ENCODE assay signal across 21 mouse cellular contexts in the genomic region with DNA sequence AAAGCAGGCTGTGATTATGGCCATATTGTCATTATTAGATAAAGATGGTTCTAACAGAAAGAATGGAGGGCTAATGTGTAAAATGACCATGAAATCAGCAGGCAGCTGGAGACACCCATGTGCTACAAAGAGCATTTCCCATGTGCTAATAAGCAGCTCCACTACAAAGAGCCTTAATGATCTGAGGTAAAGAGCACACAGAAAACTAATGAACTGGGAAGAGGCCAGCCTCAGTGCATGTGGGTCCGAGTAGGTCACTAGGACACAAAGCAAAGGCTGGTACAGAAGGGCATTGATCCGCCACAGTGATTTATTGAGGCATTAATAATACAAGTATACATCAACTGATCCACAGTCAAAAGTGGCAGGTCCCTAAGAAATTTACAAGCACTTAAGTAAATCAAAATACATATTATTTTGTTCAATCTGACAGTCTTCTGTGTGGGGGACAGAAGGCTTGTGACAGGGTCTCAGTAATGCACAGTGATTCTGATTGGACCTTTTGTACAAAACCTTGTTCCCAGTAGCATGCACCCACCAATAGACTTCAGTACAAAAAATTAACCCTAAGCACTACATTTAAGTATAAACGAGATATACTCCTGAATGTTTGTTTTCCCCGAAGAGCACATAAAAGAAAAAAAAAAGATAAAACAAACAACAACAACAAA.
DNase-seq lines count a peak whose midpoint lies in the region; ATAC-seq and TF ChIP-seq lines count a peak whose summit lies in the region.
"Had no signal": no experiment of that assay in that cellular context is flagged by ENCODE, and none has a peak within 500 bp of the region (broad histone marks: within the 10 kb centered on the region; RNA-seq: fewer than 3 reads in every experiment).

No protein-coding gene starts in this region.

- 44% methylated on average over 4 of the region's 4 CpGs for WGBS in neural tube, embryonic 11.5 days
- 6% methylated on average over 4 of the region's 4 CpGs for WGBS in forebrain, embryonic 16.5 days
- WGBS in thymus, adult 2 months, result 97% methylated on average over 4 of the region's 4 CpGs

- H3K36me3 ChIP-seq in neural tube, embryonic 11.5 days (ENCODE audit: control insufficient read depth, insufficient read depth, low read length), result no peaks in the 10 kb centered on the region
- H3K36me3 ChIP-seq in forebrain, embryonic 16.5 days (ENCODE audit: control insufficient read depth, insufficient read depth), result no peaks in the 10 kb centered on the region
- no peaks in the 10 kb centered on the region for H3K36me3 ChIP-seq in thymus, adult 2 months (ENCODE audit: control insufficient read depth, insufficient read depth, low read length)
- H3K36me3 ChIP-seq: G1E; heart, embryonic 10.5 days; limb, embryonic 13.5 days had no signal

- peak; percentile 89 for ATAC-seq in neural tube, embryonic 11.5 days (ENCODE audit: insufficient read depth, low FRiP score, low TSS enrichment)
- peak; percentile 84 for ATAC-seq in forebrain, embryonic 16.5 days

- no peak overlapping the region for H3K4me2 ChIP-seq in neural tube, embryonic 11.5 days (ENCODE audit: low read depth)
- H3K4me2 ChIP-seq in forebrain, embryonic 16.5 days (ENCODE audit: low read length), result no peak overlapping the region
- H3K4me2 ChIP-seq: limb, embryonic 13.5 days had no signal

- H3K27ac ChIP-seq in neural tube, embryonic 11.5 days (ENCODE audit: low read depth, low read length), result 0 out of 2 replicates have a peak overlapping the region, but pooled peaks have one; percentile 39
- H3K27ac ChIP-seq in forebrain, embryonic 16.5 days (ENCODE audit: low read length), result no peak overlapping the region
- H3K27ac ChIP-seq in thymus, adult 2 months (ENCODE audit: control insufficient read depth, insufficient read depth, low read length), result no peak overlapping the region
- H3K27ac ChIP-seq: heart, embryonic 10.5 days; limb, embryonic 13.5 days; macrophage had no signal

- TF ChIP-seq CTCF in thymus, adult 2 months (IDR thresholded peaks at IDR 0.05; ENCODE audit: borderline replicate concordance, control insufficient read depth, extremely low read depth, insufficient read depth, low read length, poor library complexity), result no peak

- no peak overlapping the region for H3K4me3 ChIP-seq in neural tube, embryonic 11.5 days (ENCODE audit: low read depth, low read length)
- H3K4me3 ChIP-seq in forebrain, embryonic 16.5 days (replicated peaks; ENCODE audit: low read length), result no peak overlapping the region
- H3K4me3 ChIP-seq in thymus, adult 2 months (ENCODE audit: control insufficient read depth, insufficient read depth, low read length), result no peak overlapping the region
- H3K4me3 ChIP-seq: erythroblast, embryonic 14.5 days; heart, embryonic 10.5 days; limb, embryonic 13.5 days; myocyte had no signal

- TF ChIP-seq POLR2A in thymus, adult 2 months (IDR thresholded peaks at IDR 0.05; ENCODE audit: control insufficient read depth, extremely low read depth, insufficient read depth, low read length, poor library complexity), result no peak

- peak; percentile 37 for DNase-seq in neural tube, embryonic 11.5 days (ENCODE audit: low spot score)
- no peak for DNase-seq in neural tube, embryonic 10.5 days (ENCODE audit: extremely low spot score, low spot score)
- peak; percentile 49 for DNase-seq in mesoderm, embryonic 11.5 days (ENCODE audit: low read depth, low spot score)
- peak; percentile 93 for DNase-seq in retina, postnatal 1 day
- DNase-seq in gastrocnemius, postnatal 4 days (ENCODE audit: low spot score in 2 of 2), result no peak
- DNase-seq in thymus, adult 2 months, result no peak
- DNase-seq in kidney, adult 8-10 months, result no peak
- DNase-seq: adrenal gland, postnatal 25 days; cerebellum, postnatal 36 days; heart, postnatal 4 days; kidney, adult 2 months; layer of hippocampus, postnatal 36 days; lung, adult 18-20 months; spleen, adult 18-20 months had no signal

- no peak overlapping the region for H3K9ac ChIP-seq in neural tube, embryonic 11.5 days (ENCODE audit: low read length)
- no peak overlapping the region for H3K9ac ChIP-seq in forebrain, embryonic 16.5 days (replicated peaks; ENCODE audit: low read depth, low read length)
- H3K9ac ChIP-seq: limb, embryonic 13.5 days had no signal

- 0 out of 2 replicates have a peak, but pooled peaks cover 12% of the 10 kb centered on the region for H3K27me3 ChIP-seq in neural tube, embryonic 11.5 days (ENCODE audit: control insufficient read depth, insufficient read depth, low read length)
- no peaks in the 10 kb centered on the region for H3K27me3 ChIP-seq in forebrain, embryonic 16.5 days (replicated peaks; ENCODE audit: control insufficient read depth, insufficient read depth, low read length)
- H3K27me3 ChIP-seq in thymus, adult 2 months (ENCODE audit: control insufficient read depth, insufficient read depth, low read length), result no peaks in the 10 kb centered on the region
- H3K27me3 ChIP-seq: limb, embryonic 13.5 days had no signal

- no peaks in the 10 kb centered on the region for H3K9me3 ChIP-seq in neural tube, embryonic 11.5 days (ENCODE audit: control insufficient read depth, low read length)
- no peaks in the 10 kb centered on the region for H3K9me3 ChIP-seq in forebrain, embryonic 16.5 days (ENCODE audit: control insufficient read depth, low read length)
- H3K9me3 ChIP-seq: G1E; heart, embryonic 10.5 days; limb, embryonic 13.5 days had no signal

- H3K4me1 ChIP-seq in neural tube, embryonic 11.5 days (ENCODE audit: control insufficient read depth, insufficient read depth, low read length), result peaks cover 5% of the 10 kb centered on the region; the same call in 1 of the 2 replicates
- H3K4me1 ChIP-seq in forebrain, embryonic 16.5 days (replicated peaks; ENCODE audit: control insufficient read depth, insufficient read depth, low read length), result peaks cover 6% of the 10 kb centered on the region
- H3K4me1 ChIP-seq in thymus, adult 2 months (replicated peaks; ENCODE audit: control insufficient read depth, insufficient read depth, low read length), result no peaks in the 10 kb centered on the region
- H3K4me1 ChIP-seq: heart, embryonic 10.5 days had no signal

Comparison
In these comparisons a context has a peak if more than half of its experiments do, and no peak if none do; other contexts are left out.
1. DNase-seq: peak in neural tube, embryonic 11.5 days (single experiment), mesoderm, embryonic 11.5 days (single experiment) and retina, postnatal 1 day (single experiment); none in neural tube, embryonic 10.5 days (single experiment), gastrocnemius, postnatal 4 days (0 of 2), thymus, adult 2 months (single experiment) and kidney, adult 8-10 months (0 of 2).